Mouse (Mus musculus) brain, embryonic 14.5 days (tissue): ENCODE data around the gene Cd2.

Experiments
- CTCF ChIP-seq: fragments of 200-500 bp; IDR thresholded peaks from 2 replicates; pipeline ENCODE4 v1.5.1; 2012; ENCODE audit warnings: inconsistent platforms, mild to moderate bottlenecking, moderate library complexity, borderline replicate concordance; ENCODE audit not compliant: insufficient read depth, insufficient read length; ENCODE audit errors: extremely low read depth
- POLR2A ChIP-seq: fragments of 200-500 bp; IDR thresholded peaks from 2 replicates; pipeline ENCODE4 v1.6.1; 2012; ENCODE audit warnings: mild to moderate bottlenecking, inconsistent platforms, borderline replicate concordance; ENCODE audit not compliant: poor library complexity, insufficient read depth, insufficient read length, severe bottlenecking; ENCODE audit errors: extremely low read depth

- TF ChIP-seq CTCF (no peak), POLR2A (no peak)
These were observed 58.2 kb downstream of the Cd2 start for GRCm38 (mm10) chr3:101229551-101229930.
